Mouse (Mus musculus) embryonic facial prominence, embryonic 11.5 days (tissue): ENCODE results near the gene Rora. TPM values are rescaled to one million over a fixed set of nuclear protein-coding genes. Genes with fewer than 3 reads are reported as not detected.

Experiments
- ATAC-seq: fragments of 200-750 bp; cut with Nextera tagmentation; replicated peaks from 2 replicates; pipeline ENCODE4 v1.8.0; 2017; ENCODE audit warnings: low read depth; ENCODE audit not compliant: insufficient number of reproducible peaks, low FRiP score, low TSS enrichment
- DNase-seq: peaks from one replicate; pipeline ENCODE4 v3.0.0-alpha.2; 2015; ENCODE audit warnings: low spot score
- H3K27ac ChIP-seq: fragments of 300-500 bp; sonication (generic); replicated peaks from 2 replicates; pipeline ENCODE4 v1.5.1; 2014; ENCODE audit warnings: mild to moderate bottlenecking, low read depth, low read length, control low read depth
- H3K27me3 ChIP-seq: fragments of 300-500 bp; sonication (generic); 2 replicates; pipeline ENCODE4 v1.6.1; 2014; ENCODE audit warnings: mild to moderate bottlenecking, low read length, moderate library complexity, mixed read lengths; ENCODE audit not compliant: control insufficient read depth, insufficient read depth
- H3K36me3 ChIP-seq: fragments of 300-500 bp; sonication (generic); replicated peaks from 2 replicates; pipeline ENCODE4 v1.6.1; 2014; ENCODE audit warnings: low read depth, mild to moderate bottlenecking, low read length, moderate library complexity, mixed read lengths; ENCODE audit not compliant: control insufficient read depth, insufficient read depth
- H3K4me1 ChIP-seq: fragments of 300-500 bp; sonication (generic); 2 replicates; pipeline ENCODE4 v1.6.1; 2014; ENCODE audit warnings: low read length, mixed read lengths; ENCODE audit not compliant: control insufficient read depth, insufficient read depth
- H3K4me2 ChIP-seq: fragments of 300-500 bp; sonication (generic); 2 replicates; pipeline ENCODE4 v1.6.1; 2014; ENCODE audit warnings: low read depth, mild to moderate bottlenecking, control low read depth, low read length, moderate library complexity
- H3K4me3 ChIP-seq: fragments of 300-500 bp; sonication (generic); 2 replicates; pipeline ENCODE4 v1.5.1; 2014; ENCODE audit warnings: low read depth, low read length, control low read depth
- H3K9ac ChIP-seq: fragments of 300-500 bp; sonication (generic); replicated peaks from 2 replicates; pipeline ENCODE4 v1.6.1; 2014; ENCODE audit warnings: mild to moderate bottlenecking, control low read depth, low read length
- H3K9me3 ChIP-seq: fragments of 300-500 bp; sonication (generic); replicated peaks from 2 replicates; pipeline ENCODE4 v1.6.1; 2016; ENCODE audit warnings: mild to moderate bottlenecking, low read length, inconsistent platforms, mixed read lengths; ENCODE audit not compliant: control insufficient read depth
- WGBS: fragments of 180-500 bp; shearing (Covaris S2); extraction: QIAGEN DNeasy Blood & Tissue Kit; methylation state at CpG from one replicate; pipeline ENCODE4 v1.1.7; 2014; 5-methylcytosine and 5-hydroxymethylcytosine counted together
- polyA plus RNA-seq: library from polyadenylated mRNA; unstranded; fragments of >200 nt; fragmentation: Nextera tagmentation; extraction: Ambion mirVana; gene quantifications from 2 replicates; pipeline ENCODE4 v1.2.1, GENCODE M21; 2014

Rora gene
- polyA plus RNA-seq, 1 experiment from 2014 or later, result 5.7 TPM

DNA sequence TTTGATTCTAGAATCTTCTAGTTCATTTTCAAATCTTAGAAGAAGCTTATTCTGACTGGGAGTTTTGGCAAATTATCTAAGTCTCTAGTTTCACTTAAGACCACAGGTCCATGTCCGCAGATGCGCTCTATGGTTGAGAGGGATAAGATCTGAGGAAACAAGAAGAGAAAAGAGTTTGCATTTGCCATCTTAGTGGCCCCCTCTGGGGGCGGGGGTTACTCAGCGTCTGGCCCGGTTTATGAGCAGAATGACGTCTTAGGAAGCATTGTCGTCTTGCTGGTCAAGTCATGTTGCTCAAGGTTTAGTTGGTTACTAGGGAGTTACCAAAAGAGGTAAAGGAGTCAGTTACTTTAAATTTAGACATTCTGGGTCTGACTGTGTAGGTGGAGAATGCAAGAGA, 686.8 kb downstream of the Rora start:
- Histone ChIP-seq H3K27ac (no peak overlapping the region), H3K4me2 (no peak overlapping the region), H3K9ac (no peak overlapping the region), H3K4me3 (no peak overlapping the region), H3K4me1 (no peaks in the 10 kb centered on the region; the same call in 1 of the 2 replicates), H3K9me3 (no peaks in the 10 kb centered on the region), H3K36me3 (no peaks in the 10 kb centered on the region), H3K27me3 (no peaks in the 10 kb centered on the region)
- DNase-seq (no peak), ATAC-seq (no peak)
- WGBS, result 94% methylated on average over 7 of the region's 7 CpGs

DNA sequence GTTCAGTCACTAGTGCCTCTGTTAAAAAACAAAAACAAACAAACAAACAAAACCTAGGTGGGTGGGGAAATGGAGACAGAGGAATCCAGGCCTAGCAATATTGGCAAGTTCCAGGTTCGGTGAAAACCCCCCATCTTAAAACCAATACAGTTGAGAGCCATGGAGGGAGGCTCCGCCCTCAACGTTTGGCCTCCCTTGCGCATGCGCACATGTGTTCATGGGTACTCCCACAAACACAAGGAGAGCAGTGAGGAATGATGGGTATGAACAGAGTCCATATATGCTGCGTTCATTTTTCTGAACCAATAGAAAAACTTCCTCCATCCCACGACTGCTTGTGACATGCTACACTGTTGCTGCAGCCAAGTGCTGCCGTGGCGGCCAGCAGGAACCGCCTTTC, 690.3 kb downstream of the Rora start:
- Histone ChIP-seq H3K4me2 (no peak overlapping the region), H3K27ac (no peak overlapping the region), H3K4me1 (peaks cover 2% of the 10 kb centered on the region; the same call in 1 of the 2 replicates), H3K9ac (no peak overlapping the region), H3K27me3 (no peaks in the 10 kb centered on the region), H3K9me3 (no peaks in the 10 kb centered on the region), H3K4me3 (no peak overlapping the region), H3K36me3 (no peaks in the 10 kb centered on the region)
- 85% methylated on average over 10 of the region's 10 CpGs for WGBS
- DNase-seq, result no peak
- no peak for ATAC-seq

DNA sequence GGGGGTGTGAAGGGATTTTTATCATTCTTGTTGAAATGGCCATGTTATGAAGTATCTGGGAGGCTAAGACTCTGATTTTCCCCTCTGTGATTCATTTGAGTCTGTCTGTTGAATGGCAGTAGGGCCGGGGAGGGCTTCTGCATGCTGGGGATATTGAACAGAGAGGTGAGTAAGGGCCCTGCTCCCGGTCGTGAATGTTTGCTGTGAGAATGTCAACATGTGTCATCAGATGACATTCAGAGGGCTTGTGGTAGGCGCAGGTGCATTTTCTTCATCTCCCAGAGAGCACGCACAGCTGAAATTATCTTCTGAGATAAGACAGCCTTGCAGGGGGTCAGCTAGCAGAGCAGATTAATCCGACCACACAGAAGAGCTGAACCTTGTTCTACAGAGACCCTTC, 692.0 kb downstream of the Rora start:
- no peak for ATAC-seq
- DNase-seq, result no peak
- no peaks in the 10 kb centered on the region for H3K9me3 ChIP-seq
- no peak overlapping the region for H3K9ac ChIP-seq
- no peaks in the 10 kb centered on the region for H3K36me3 ChIP-seq
- H3K4me1 ChIP-seq, result peaks cover 2% of the 10 kb centered on the region; the same call in 1 of the 2 replicates
- no peaks in the 10 kb centered on the region for H3K27me3 ChIP-seq
- no peak overlapping the region for H3K27ac ChIP-seq
- H3K4me2 ChIP-seq, result no peak overlapping the region
- WGBS, result 75% methylated on average over 6 of the region's 6 CpGs
- H3K4me3 ChIP-seq, result no peak overlapping the region

DNA sequence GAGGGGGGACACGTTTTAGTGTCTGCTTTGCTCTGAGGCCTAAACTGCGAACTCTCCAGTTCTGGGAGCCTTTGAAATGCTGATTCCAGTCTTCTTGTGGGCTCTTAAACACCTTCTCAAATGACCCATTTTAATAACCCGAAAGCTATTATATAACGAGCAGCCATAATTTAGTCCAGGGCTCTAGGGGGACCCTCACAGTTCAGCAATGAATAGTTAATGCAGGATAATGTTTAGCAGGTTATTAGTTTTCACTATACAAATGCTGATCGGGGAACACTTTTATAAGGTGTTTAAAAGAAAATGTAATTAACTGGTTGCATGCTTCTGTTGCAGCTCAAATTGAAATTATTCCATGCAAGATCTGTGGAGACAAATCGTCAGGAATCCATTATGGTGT, 694.2 kb downstream of the Rora start:
- Histone ChIP-seq H3K4me1 (peaks cover 2% of the 10 kb centered on the region; the same call in 1 of the 2 replicates), H3K9me3 (no peaks in the 10 kb centered on the region), H3K27ac (no peak overlapping the region), H3K36me3 (no peaks in the 10 kb centered on the region), H3K27me3 (no peaks in the 10 kb centered on the region), H3K9ac (no peak overlapping the region), H3K4me3 (no peak overlapping the region), H3K4me2 (no peak overlapping the region)
- no peak for ATAC-seq
- 47% methylated on average over 6 of the region's 6 CpGs for WGBS
- peak; percentile 15 for DNase-seq

DNA sequence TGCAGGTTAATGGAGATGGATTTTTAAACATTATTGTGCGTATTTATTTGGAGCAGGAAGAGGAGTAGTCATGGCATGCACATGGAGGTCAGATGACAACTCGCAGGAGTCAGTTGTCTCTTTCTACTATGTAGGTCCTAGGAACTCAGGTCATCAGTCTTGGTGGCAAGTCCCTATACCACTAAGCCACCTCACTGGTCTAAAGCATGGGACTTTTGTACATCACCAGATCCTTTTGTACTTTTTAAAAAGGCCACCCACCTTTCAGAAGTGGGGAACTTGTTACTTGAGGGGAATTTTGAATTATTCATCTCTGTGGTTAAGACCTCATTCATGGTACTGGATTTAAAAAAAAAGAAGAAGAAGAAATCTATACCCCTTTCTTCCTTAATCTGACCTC, 696.0 kb downstream of the Rora start:
- Histone ChIP-seq H3K36me3 (no peaks in the 10 kb centered on the region), H3K27me3 (no peaks in the 10 kb centered on the region), H3K27ac (no peak overlapping the region), H3K9me3 (no peaks in the 10 kb centered on the region), H3K4me3 (no peak overlapping the region), H3K9ac (no peak overlapping the region), H3K4me2 (no peak overlapping the region), H3K4me1 (peaks cover 2% of the 10 kb centered on the region; the same call in 1 of the 2 replicates)
- ATAC-seq (no peak), DNase-seq (no peak)
- WGBS, result 87% methylated on average over 2 of the region's 2 CpGs

DNA sequence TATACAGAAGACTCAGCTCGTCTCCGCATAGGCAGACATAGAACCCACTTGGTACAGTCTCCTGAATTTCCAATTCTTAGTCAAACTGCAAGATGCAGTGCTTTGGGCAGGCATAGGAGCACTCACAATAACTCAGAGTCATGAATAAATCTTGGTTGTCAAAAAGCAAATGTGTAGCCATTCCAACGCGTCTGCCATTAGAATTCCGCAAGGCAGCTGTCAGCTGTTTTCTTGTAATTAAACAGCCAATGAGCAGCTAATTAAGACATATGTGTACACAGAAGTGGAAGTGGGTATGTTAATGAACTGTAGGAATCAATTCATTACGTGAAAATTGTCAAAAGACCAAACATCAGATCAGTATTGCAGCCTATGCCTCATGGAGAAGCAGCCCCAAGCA, 700.6 kb downstream of the Rora start:
- Histone ChIP-seq H3K9ac (no peak overlapping the region), H3K4me3 (no peak overlapping the region), H3K9me3 (no peaks in the 10 kb centered on the region), H3K27ac (no peak overlapping the region), H3K4me2 (no peak overlapping the region), H3K4me1 (no peaks in the 10 kb centered on the region), H3K27me3 (no peaks in the 10 kb centered on the region), H3K36me3 (no peaks in the 10 kb centered on the region)
- no peak for ATAC-seq
- WGBS, result 85% methylated on average over 6 of the region's 6 CpGs
- DNase-seq, result no peak

DNA sequence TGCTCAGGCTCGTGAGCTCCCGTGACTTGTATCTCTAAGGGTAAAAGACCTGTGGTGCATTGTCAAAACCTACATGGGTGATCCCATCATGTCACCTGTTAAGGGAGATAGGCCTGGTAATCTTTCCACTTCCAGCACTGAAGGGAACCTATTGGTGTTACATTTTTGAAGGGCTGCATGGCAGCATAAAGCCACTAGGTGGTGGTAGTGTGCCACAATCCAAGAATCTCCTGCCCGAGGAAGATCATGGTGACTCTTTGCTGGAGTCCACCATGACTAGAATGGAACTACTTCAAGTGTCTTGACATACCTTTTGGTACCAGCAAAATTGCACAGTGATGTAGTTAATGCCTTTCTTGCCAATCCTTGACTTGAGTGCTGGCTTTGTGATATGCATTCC, 704.2 kb downstream of the Rora start:
- H3K27ac ChIP-seq, result no peak overlapping the region
- H3K9me3 ChIP-seq, result no peaks in the 10 kb centered on the region
- WGBS, result 35% methylated on average over 3 of the region's 3 CpGs
- DNase-seq (peak; percentile 77), ATAC-seq (no peak)
- no peaks in the 10 kb centered on the region for H3K27me3 ChIP-seq
- H3K4me1 ChIP-seq, result no peaks in the 10 kb centered on the region
- no peak overlapping the region for H3K4me3 ChIP-seq
- no peaks in the 10 kb centered on the region for H3K36me3 ChIP-seq
- H3K9ac ChIP-seq, result no peak overlapping the region
- no peak overlapping the region for H3K4me2 ChIP-seq

DNA sequence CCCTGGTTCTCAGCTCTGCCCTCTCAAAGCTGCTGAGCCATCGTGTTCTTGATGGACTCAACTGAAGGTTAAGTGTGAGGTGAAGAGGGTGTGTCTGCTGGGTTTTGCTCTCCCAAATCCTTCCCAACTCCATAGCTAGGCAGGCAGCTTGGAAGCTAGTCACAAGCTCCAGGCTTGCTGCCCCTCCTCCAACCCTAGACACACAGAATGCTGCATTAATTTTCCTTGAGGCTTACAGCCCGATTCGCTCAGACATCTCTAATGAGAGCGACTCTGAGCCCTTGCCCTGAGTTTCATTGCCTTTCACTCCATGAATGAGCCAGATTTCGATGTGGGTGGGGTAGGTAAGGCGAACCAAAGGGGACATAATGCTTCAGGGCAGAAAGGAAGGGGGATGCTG, 705.2 kb downstream of the Rora start:
- 75% methylated on average over 6 of the region's 6 CpGs for WGBS

More for the DNA sequence above, 705.2 kb downstream of the Rora start:
- Histone ChIP-seq H3K36me3 (no peaks in the 10 kb centered on the region), H3K27me3 (no peaks in the 10 kb centered on the region), H3K4me1 (no peaks in the 10 kb centered on the region), H3K9ac (no peak overlapping the region), H3K4me2 (no peak overlapping the region), H3K27ac (no peak overlapping the region), H3K4me3 (no peak overlapping the region), H3K9me3 (no peaks in the 10 kb centered on the region)
- ATAC-seq, result no peak
- no peak for DNase-seq
